Mouse (Mus musculus) macrophage (primary cell): ENCODE data around the gene Gm45844. TPM values are rescaled to one million over a fixed set of nuclear protein-coding genes. Genes with fewer than 3 reads are reported as not detected.
"Not testable (repeated sequence)": the region's sequence is repeated elsewhere in the genome, so short reads cannot be mapped to it uniquely, and the experiment has no call there.

ENCODE experiments used
- H3K27ac ChIP-seq: fragments of 350-480 bp; formaldehyde crosslinking; 2 replicates; pipeline ENCODE4 v1.9.0; 2021
- H3K36me3 ChIP-seq: fragments of 350-480 bp; formaldehyde crosslinking; 2 replicates; pipeline ENCODE4 v1.9.0; 2021; ENCODE audit errors: inconsistent target
- H3K4me3 ChIP-seq: fragments of 350-480 bp; formaldehyde crosslinking; 2 replicates; pipeline ENCODE4 v1.9.0; 2021; ENCODE audit errors: inconsistent target
- H3K79me2 ChIP-seq: fragments of 350-480 bp; formaldehyde crosslinking; 2 replicates; pipeline ENCODE4 v1.9.0; 2021; ENCODE audit errors: inconsistent target
- WGBS: methylation state at CpG from one replicate; pipeline ENCODE4 v1.1.7; 2026; ENCODE audit warnings: inconsistent platforms; ENCODE audit not compliant: missing documents; 5-methylcytosine and 5-hydroxymethylcytosine counted together
- polyA plus RNA-seq: library from polyadenylated mRNA; stranded (reverse); fragments of 250-400 nt; gene quantifications from 3 replicates; pipeline ENCODE4 v1.2.4, GENCODE M21; 2018; ENCODE audit warnings: inconsistent platforms
- total RNA-seq, 78 experiments: library from RNA; depleted of rRNA; stranded (reverse); fragments of 250-400 nt; gene quantifications; 1 replicate in 9 of 78; 2 replicates in 24 of 78; 3 replicates in 43 of 78; 4 replicates in 2 of 78; pipeline ENCODE4 v1.2.4; 2018; ENCODE audit warnings: inconsistent platforms in 56 of 78

The Gm45844 gene
- 10 to 100 TPM in 9 of 26 experiments, 1 to 10 TPM in 16, under 1 TPM in 1; 0.92 to 13.0 (median 8.2) TPM for total RNA-seq (2018; cell fraction: chromatin; rRNA removed)
- 1 to 10 TPM in 10 of 26 experiments, under 1 TPM in 16; 0.38 to 1.8 (median 0.87) TPM for total RNA-seq (2018; cell fraction: cytosol; rRNA removed)
- total RNA-seq (2018; cell fraction: nucleus; rRNA removed), result 10 to 100 TPM in 1 of 26 experiments, 1 to 10 TPM in 24, under 1 TPM in 1; 0.71 to 11.4 (median 4.8) TPM
- 1.1 to 1.8 TPM (median 1.2 TPM) in 3 replicates for polyA plus RNA-seq

- WGBS, result 23% methylated on average over 44 of the region's 45 CpGs
- not testable (repeated sequence) for H3K79me2 ChIP-seq, H3K27ac ChIP-seq, H3K36me3 ChIP-seq
- H3K4me3 ChIP-seq, result peak within 1 kb of the TSS; percentile 17; the same call in 1 of the 2 replicates
These were observed at the start of gene Gm45844 for GRCm38 (mm10) chr7:7277966-7278567. Gene Gm45844 (minus strand): TSS chr7:7278289.

- Histone ChIP-seq H3K4me3 (no peak overlapping the region), H3K27ac (no peak overlapping the region), H3K36me3 (peaks cover 32% of the 10 kb centered on the region), H3K79me2 (peaks cover 8% of the 10 kb centered on the region; the same call in 1 of the 2 replicates)
- WGBS, result 69% methylated on average over 16 of the region's 16 CpGs
These were observed 17.5 kb upstream of the Gm45844 start for GRCm38 (mm10) chr7:7295595-7295994.

- H3K27ac ChIP-seq, result peak overlapping the region; percentile 31
- H3K36me3 ChIP-seq, result peaks cover 26% of the 10 kb centered on the region
- H3K4me3 ChIP-seq, result no peak overlapping the region
- no CpG with 5 or more reads among the region's 1 CpGs for WGBS
- no peaks in the 10 kb centered on the region for H3K79me2 ChIP-seq
These were observed 3.3 kb upstream of the Gm45844 start for GRCm38 (mm10) chr7:7281383-7281782.

- H3K27ac ChIP-seq, H3K79me2 ChIP-seq, H3K36me3 ChIP-seq: not testable (repeated sequence)
- peak overlapping the region; percentile 17; the same call in 1 of the 2 replicates for H3K4me3 ChIP-seq
- WGBS, result 41% methylated on average over 17 of the region's 24 CpGs
These were observed 533 bp downstream of the Gm45844 start for GRCm38 (mm10) chr7:7277556-7277955.

- not testable (repeated sequence) for H3K36me3 ChIP-seq, H3K27ac ChIP-seq, H3K4me3 ChIP-seq, H3K79me2 ChIP-seq
- WGBS, result no CpG with 5 or more reads among the region's 1 CpGs
These were observed 30.9 kb downstream of the Gm45844 start, which contains the start of gene Vmn2r29 for GRCm38 (mm10) chr7:7247228-7247627. Gene Vmn2r29 (minus strand): TSS chr7:7247328.

GRCm38 (mm10) chr7:7209313-7210151 is 68.6 kb downstream of the Gm45844 start, which contains the start of gene Zfp772:
Gene Zfp772 (minus strand): TSS chr7:7209998.
- H3K79me2 ChIP-seq, H3K27ac ChIP-seq, H3K36me3 ChIP-seq: not testable (repeated sequence)
- WGBS, result 2% methylated on average over 21 of the region's 24 CpGs
- H3K4me3 ChIP-seq, result peak within 1 kb of the TSS; percentile 67

GRCm38 (mm10) chr7:7188191-7188942 is 89.7 kb downstream of the Gm45844 start:
- Histone ChIP-seq H3K4me3 (peak overlapping the region; percentile 31), H3K79me2 (no peaks in the 10 kb centered on the region), H3K27ac (no peak overlapping the region), H3K36me3 (no peaks in the 10 kb centered on the region)
- 11% methylated on average over 18 of the region's 18 CpGs for WGBS

GRCm38 (mm10) chr7:7187417-7188190 is 90.5 kb downstream of the Gm45844 start:
- Histone ChIP-seq H3K27ac (no peak overlapping the region), H3K36me3 (no peaks in the 10 kb centered on the region), H3K4me3 (peak overlapping the region; percentile 31; the same call in 1 of the 2 replicates), H3K79me2 (no peaks in the 10 kb centered on the region)
- 42% methylated on average over 13 of the region's 13 CpGs for WGBS

GRCm38 (mm10) chr7:7185897-7186296 is 92.2 kb downstream of the Gm45844 start:
- H3K27ac ChIP-seq, result no peak overlapping the region
- H3K4me3 ChIP-seq, result no peak overlapping the region
- no peaks in the 10 kb centered on the region for H3K79me2 ChIP-seq
- WGBS, result 100% methylated on average over 1 of the region's 1 CpGs
- H3K36me3 ChIP-seq, result peaks cover 11% of the 10 kb centered on the region; the same call in 1 of the 2 replicates

GRCm38 (mm10) chr7:7171227-7172147 is 106.6 kb downstream of the Gm45844 start, which contains the start of gene Zfp418:
Gene Zfp418 (plus strand): TSS chr7:7171330.
- Histone ChIP-seq H3K4me3 (peak within 1 kb of the TSS; percentile 94), H3K79me2 (no peaks in the 10 kb centered on the region), H3K27ac (no peak within 1 kb of the TSS; the same call in 1 of the 2 replicates), H3K36me3 (no peaks in the 10 kb centered on the region)
- 4% methylated on average over 25 of the region's 26 CpGs for WGBS
